Mouse (Mus musculus) neural tube, embryonic 14.5 days (tissue): Measurements from ENCODE around the gene Gm49354. TPM values are rescaled to one million over a fixed set of nuclear protein-coding genes. Genes with fewer than 3 reads are reported as not detected.

Experiments
- polyA plus RNA-seq: library from polyadenylated mRNA; unstranded; fragments of >200 nt; fragmentation: Nextera tagmentation; extraction: Ambion mirVana; gene quantifications from 2 replicates; pipeline ENCODE4 v1.2.1, GENCODE M21; 2014

Gm49354 gene
- polyA plus RNA-seq, 1 experiment from 2014 or later, result not detected

Other genes with a start within 250 kb of the Gm49354 start
- 97.3 and 112 TPM in 2 replicates for gene Agtpbp1, start 197.0 kb downstream of the Gm49354 start, polyA plus RNA-seq
- 120 and 131 TPM in 2 replicates for gene Naa35, start 197.0 kb downstream of the Gm49354 start, polyA plus RNA-seq
- gene Golm1, start 106.4 kb downstream of the Gm49354 start, polyA plus RNA-seq, result 21.4 and 30.3 TPM in 2 replicates
- not detected in 2 replicates for gene 4921517D22Rik, start 88.1 kb downstream of the Gm49354 start, polyA plus RNA-seq
- gene Spata31d1a, start 71.9 kb downstream of the Gm49354 start, polyA plus RNA-seq, result 0.06 and 0.21 TPM in 2 replicates
- gene Spata31d1b, start 70.0 kb downstream of the Gm49354 start, polyA plus RNA-seq, result not detected in 2 replicates
- not detected in 2 replicates for gene Spata31d1d, start 50.5 kb downstream of the Gm49354 start, polyA plus RNA-seq
- gene 1700014D04Rik, start 35.5 kb downstream of the Gm49354 start, polyA plus RNA-seq, result 0.10 and 0.52 TPM in 2 replicates
- gene Isca1, start 12.4 kb downstream of the Gm49354 start, polyA plus RNA-seq, result 184 and 200 TPM in 2 replicates
- 45.1 and 51.8 TPM in 2 replicates for gene Tut7, start 40.9 kb upstream of the Gm49354 start, polyA plus RNA-seq